Mouse (Mus musculus) layer of hippocampus, postnatal 25 days (tissue): ENCODE measurements around the gene Ms4a18. TPM values are rescaled to one million over a fixed set of nuclear protein-coding genes. Genes with fewer than 3 reads are reported as not detected.

Experiments
- DNase-seq, 2 experiments: peaks; one replicate each; pipeline ENCODE4 v3.0.0; 2022; ENCODE audit warnings: mixed read lengths in 2 of 2, low spot score in 1 of 2; ENCODE audit errors: extremely low spot score in 1 of 2
- total RNA-seq, 2 experiments: library from RNA; stranded (reverse); gene quantifications; 2 replicates each; pipeline ENCODE4 v1.2.3; 2021

Ms4a18 gene
- total RNA-seq, 2 experiments from 2014 or later: not detected

- DNase-seq: no peak
Observed at GRCm38 (mm10) chr19:10947219-10947618, 70.6 kb downstream of the Ms4a18 start.

Other genes with a start within 250 kb of the Ms4a18 start
- under 1 TPM; 0.25 to 0.49 TPM for gene Cd6, start 188.0 kb downstream of the Ms4a18 start, total RNA-seq
- 1 to 10 TPM; 1.1 to 1.9 TPM for gene Slc15a3, start 178.3 kb downstream of the Ms4a18 start, total RNA-seq
- 100 to 1,000 TPM; 198 to 220 TPM for gene Tmem132a, start 148.1 kb downstream of the Ms4a18 start, total RNA-seq
- 10 to 100 TPM; 47.6 to 59.2 TPM for gene Tmem109, start 136.0 kb downstream of the Ms4a18 start, total RNA-seq
- 100 to 1,000 TPM; 189 to 212 TPM for gene Prpf19, start 122.8 kb downstream of the Ms4a18 start, total RNA-seq
- gene Zp1, start 97.4 kb downstream of the Ms4a18 start, total RNA-seq: not detected
- under 1 TPM; 0.22 to 0.26 TPM for gene Ptgdr2, start 80.9 kb downstream of the Ms4a18 start, total RNA-seq
- 1 to 10 TPM; 7.8 to 9.4 TPM for gene Ccdc86, start 68.8 kb downstream of the Ms4a18 start, total RNA-seq
- not detected for gene Ms4a10, start 43.4 kb downstream of the Ms4a18 start, total RNA-seq
- not detected for gene Ms4a15, start 24.8 kb downstream of the Ms4a18 start, total RNA-seq
- not detected for gene Ms4a8a, start 63.1 kb upstream of the Ms4a18 start, total RNA-seq
- gene 1700017D01Rik, start 112.8 kb upstream of the Ms4a18 start, total RNA-seq: not detected
- not detected for gene 1700025F22Rik, start 147.3 kb upstream of the Ms4a18 start, total RNA-seq
- not detected for gene Ms4a13, start 178.7 kb upstream of the Ms4a18 start, total RNA-seq
- not detected for gene Ms4a12, start 214.4 kb upstream of the Ms4a18 start, total RNA-seq
- not detected for gene Ms4a1, start 248.2 kb upstream of the Ms4a18 start, total RNA-seq